Mouse (Mus musculus) gastrocnemius, postnatal 36 days (tissue): ENCODE data around the gene Arhgef11. TPM values are rescaled to one million over a fixed set of nuclear protein-coding genes. Genes with fewer than 3 reads are reported as not detected.
"Not testable (repeated sequence)": the region's sequence is repeated elsewhere in the genome, so short reads cannot be mapped to it uniquely, and the experiment has no call there.

ENCODE experiments used
- DNase-seq, 2 experiments: peaks; one replicate each; pipeline ENCODE4 v3.0.0; 2022
- intact Hi-C: fragments of 180-260 bp; cut with DNase I; formaldehyde crosslinking; loops from one replicate; pipeline ENCODE4 v1.15.1; 2025
- long read RNA-seq, 2 experiments: library from polyadenylated mRNA; stranded (forward); transcript quantifications; one replicate each; pipeline ENCODE4 v2.0.0; 2021
- total RNA-seq, 2 experiments: library from RNA; stranded (reverse); gene quantifications; 2 replicates each; pipeline ENCODE4 v1.2.3; 2021

Gene Arhgef11
- total RNA-seq = 10 to 100 TPM; 16.5 to 16.9 TPM
- long read RNA-seq, experiment 1, partial matches to known transcripts = 1 of 6 reads
- long read RNA-seq, experiment 1, other reads (novel, unspliced or antisense) = 5 of 6 reads
- long read RNA-seq, experiment 2, partial matches to known transcripts = 5 of 7 reads
- long read RNA-seq, experiment 2, other reads (novel, unspliced or antisense) = 2 of 7 reads

- intact Hi-C loops = loop anchor here (5.0 kb wide), 1 partner anchor 85 kb away; no protein-coding TSS in a partner anchor
- DNase-seq = peak; percentile 74 to 77
These were observed at the start of gene Arhgef11 for GRCm38 (mm10) chr3:87616957-87617810. Arhgef11 (plus strand) TSS chr3:87617559.

- intact Hi-C loops = no loop called here
- DNase-seq = no peak
These were observed 48.7 kb upstream of the Arhgef11 start for GRCm38 (mm10) chr3:87568681-87569080.

GRCm38 (mm10) chr3:87575766-87576165 lies 41.6 kb upstream of the Arhgef11 start:
- intact Hi-C loops = no loop called here

GRCm38 (mm10) chr3:87582259-87582658 lies 35.1 kb upstream of the Arhgef11 start:
- DNase-seq = no peak
- intact Hi-C loops = no loop called here

More at GRCm38 (mm10) chr3:87575766-87576165, 41.6 kb upstream of the Arhgef11 start:
- no peak for DNase-seq

- DNase-seq = no peak
- intact Hi-C loops = no loop called here
These were observed 23.6 kb upstream of the Arhgef11 start for GRCm38 (mm10) chr3:87593793-87594192.

GRCm38 (mm10) chr3:87595328-87595727 lies 22.0 kb upstream of the Arhgef11 start:
- DNase-seq, intact Hi-C loops: not testable (repeated sequence)

GRCm38 (mm10) chr3:87601077-87601476 lies 16.3 kb upstream of the Arhgef11 start:
- intact Hi-C loops, DNase-seq: not testable (repeated sequence)

- DNase-seq = no peak
- intact Hi-C loops = loop anchor here (5.0 kb wide), 1 partner anchor 84 kb away; no protein-coding TSS in a partner anchor
These were observed 1.0 kb upstream of the Arhgef11 start for GRCm38 (mm10) chr3:87616354-87616753.

GRCm38 (mm10) chr3:87617811-87618130 lies 412 bp downstream of the Arhgef11 start:
- intact Hi-C loops = loop anchor here (5.0 kb wide), 1 partner anchor 85 kb away; no protein-coding TSS in a partner anchor

GRCm38 (mm10) chr3:87618240-87618639 lies 881 bp downstream of the Arhgef11 start:
- no peak for DNase-seq
- intact Hi-C loops = loop anchor here (5.0 kb wide), 1 partner anchor 86 kb away; no protein-coding TSS in a partner anchor

More at GRCm38 (mm10) chr3:87617811-87618130, 412 bp downstream of the Arhgef11 start:
- DNase-seq = no peak

GRCm38 (mm10) chr3:87618981-87619710 lies 1.8 kb downstream of the Arhgef11 start:
- no peak for DNase-seq
- intact Hi-C loops = loop anchor here (5.0 kb wide), 1 partner anchor 87 kb away; no protein-coding TSS in a partner anchor

GRCm38 (mm10) chr3:87620218-87620891 lies 3.0 kb downstream of the Arhgef11 start:
- intact Hi-C loops = no loop called here
- no peak for DNase-seq

- no peak for DNase-seq
- intact Hi-C loops = no loop called here
These were observed 7.5 kb downstream of the Arhgef11 start for GRCm38 (mm10) chr3:87624899-87625298.

- intact Hi-C loops = no loop called here
- peak in 1 of 2 experiments; percentile 6 for DNase-seq
These were observed 13.5 kb downstream of the Arhgef11 start for GRCm38 (mm10) chr3:87630899-87631298.

GRCm38 (mm10) chr3:87631408-87631807 lies 14.0 kb downstream of the Arhgef11 start:
- intact Hi-C loops = no loop called here
- DNase-seq = no peak

GRCm38 (mm10) chr3:87635514-87635913 lies 18.2 kb downstream of the Arhgef11 start:
- no peak for DNase-seq
- intact Hi-C loops = no loop called here

- intact Hi-C loops = no loop called here
These were observed 26.1 kb downstream of the Arhgef11 start for GRCm38 (mm10) chr3:87643453-87643852.

GRCm38 (mm10) chr3:87646174-87646573 lies 28.8 kb downstream of the Arhgef11 start:
- intact Hi-C loops = no loop called here
- no peak for DNase-seq

More at GRCm38 (mm10) chr3:87643453-87643852, 26.1 kb downstream of the Arhgef11 start:
- DNase-seq = no peak

- DNase-seq = no peak
- intact Hi-C loops = no loop called here
These were observed 31.7 kb downstream of the Arhgef11 start for GRCm38 (mm10) chr3:87649063-87649462.

- intact Hi-C loops = no loop called here
- DNase-seq = no peak
These were observed 41.0 kb downstream of the Arhgef11 start for GRCm38 (mm10) chr3:87658348-87658747.
